Mouse (Mus musculus): ENCODE measurements at regions not wholly inside any gene's neighbourhood (a gene's known extent, or its start where the extent isn't known, plus 50 kb on each side); places are given as distances from the start of the nearest gene placed in this dataset.

DNA sequence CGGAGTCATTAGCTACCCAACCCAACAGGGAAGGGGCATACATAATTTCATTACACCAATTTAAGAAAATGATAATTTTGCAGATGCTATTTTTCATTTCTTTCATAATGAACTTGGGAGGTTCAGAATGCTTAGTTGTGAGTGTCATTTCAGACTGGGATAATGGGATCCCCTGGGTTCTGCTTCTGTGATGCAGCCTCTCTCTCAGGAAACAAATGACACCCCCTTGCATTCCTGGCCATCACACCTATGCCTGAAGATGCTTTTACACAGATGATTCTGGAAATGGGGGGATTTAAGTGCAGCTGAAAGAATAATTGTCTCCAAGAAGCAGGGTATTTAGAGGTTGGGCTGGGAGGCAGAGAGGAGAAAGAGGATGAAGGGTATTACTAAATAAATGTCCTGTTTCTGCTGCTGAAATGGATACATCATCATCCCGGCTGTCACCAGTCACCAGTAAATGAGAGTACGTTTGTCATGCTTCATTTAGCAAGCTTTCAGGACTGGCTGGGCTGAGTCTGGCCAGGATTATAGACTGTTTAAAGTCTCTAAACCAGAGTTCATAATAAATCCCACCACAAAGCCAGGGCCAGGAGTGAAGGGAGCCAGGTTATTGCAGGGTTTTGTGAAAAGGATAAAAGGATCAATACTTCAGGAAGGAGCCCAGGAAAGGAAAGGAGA, 527.5 kb upstream of the Sptlc3 start:
- no peaks in the 10 kb centered on the region for H3K4me1 ChIP-seq (ENCODE audit: insufficient read depth, low read length)
- WGBS, result 37% methylated on average over 3 of the region's 3 CpGs
- no peaks in the 10 kb centered on the region for H3K36me3 ChIP-seq (ENCODE audit: insufficient read depth, low read length)
- ATAC-seq (ENCODE audit: low FRiP score, low TSS enrichment), result no peak
- H3K4me2 ChIP-seq (replicated peaks; ENCODE audit: low read depth, low read length), result no peak overlapping the region
- no peak overlapping the region for H3K9ac ChIP-seq (replicated peaks; ENCODE audit: low read length)
- no peaks in the 10 kb centered on the region for H3K27me3 ChIP-seq (ENCODE audit: insufficient read depth, low read length)
- no peak overlapping the region for H3K4me3 ChIP-seq (ENCODE audit: low read length)
- H3K27ac ChIP-seq (ENCODE audit: low read length), result no peak overlapping the region
- H3K9me3 ChIP-seq (ENCODE audit: low read length), result no peaks in the 10 kb centered on the region

DNA sequence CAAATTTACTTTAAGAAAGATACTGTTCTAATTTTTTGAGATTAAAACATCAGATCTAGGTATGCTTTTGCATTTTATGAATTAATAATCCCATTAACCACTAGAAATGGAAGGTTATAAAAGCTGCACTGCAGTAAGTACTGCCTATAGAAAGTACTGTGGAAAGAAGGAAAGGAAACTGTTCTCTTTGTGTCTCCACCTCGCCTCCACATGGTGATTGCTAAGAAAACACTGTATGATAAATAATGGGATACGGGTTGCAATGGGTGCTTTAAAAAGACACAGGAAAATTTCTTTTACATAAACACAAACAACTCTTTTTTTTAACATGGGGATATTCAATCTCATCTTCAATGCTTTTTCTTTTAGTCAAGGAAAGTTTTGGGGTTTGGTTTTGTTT, 519.2 kb upstream of the Sptlc3 start:
- Histone ChIP-seq H3K4me2 (replicated peaks; ENCODE audit: low read depth, low read length) (no peak overlapping the region), H3K27ac (ENCODE audit: low read length) (no peak overlapping the region), H3K4me1 (ENCODE audit: insufficient read depth, low read length) (no peaks in the 10 kb centered on the region), H3K9me3 (ENCODE audit: low read length) (no peaks in the 10 kb centered on the region), H3K27me3 (ENCODE audit: insufficient read depth, low read length) (no peaks in the 10 kb centered on the region), H3K4me3 (ENCODE audit: low read length) (no peak overlapping the region), H3K9ac (replicated peaks; ENCODE audit: low read length) (no peak overlapping the region), H3K36me3 (ENCODE audit: insufficient read depth, low read length) (no peaks in the 10 kb centered on the region)
- WGBS, result 17% methylated on average over 2 of the region's 2 CpGs
- ATAC-seq (ENCODE audit: low FRiP score, low TSS enrichment), result no peak

- no peak for ATAC-seq (ENCODE audit: low FRiP score, low TSS enrichment)
- Histone ChIP-seq H3K4me1 (ENCODE audit: insufficient read depth, low read length) (no peaks in the 10 kb centered on the region), H3K27ac (ENCODE audit: low read length) (no peak overlapping the region), H3K4me3 (ENCODE audit: low read length) (no peak overlapping the region), H3K27me3 (ENCODE audit: insufficient read depth, low read length) (no peaks in the 10 kb centered on the region), H3K9me3 (ENCODE audit: low read length) (no peaks in the 10 kb centered on the region), H3K36me3 (ENCODE audit: insufficient read depth, low read length) (no peaks in the 10 kb centered on the region), H3K4me2 (replicated peaks; ENCODE audit: low read depth, low read length) (no peak overlapping the region), H3K9ac (replicated peaks; ENCODE audit: low read length) (no peak overlapping the region)
- 47% methylated on average over 1 of the region's 1 CpGs for WGBS
These were observed 503.7 kb upstream of the Sptlc3 start for GRCm38 (mm10) chr2:138990031-138990430.

GRCm38 (mm10) chr2:139032105-139032812, 461.5 kb upstream of the Sptlc3 start:
- no peaks in the 10 kb centered on the region for H3K36me3 ChIP-seq (ENCODE audit: insufficient read depth, low read length)
- 47% methylated on average over 5 of the region's 5 CpGs for WGBS

DNA sequence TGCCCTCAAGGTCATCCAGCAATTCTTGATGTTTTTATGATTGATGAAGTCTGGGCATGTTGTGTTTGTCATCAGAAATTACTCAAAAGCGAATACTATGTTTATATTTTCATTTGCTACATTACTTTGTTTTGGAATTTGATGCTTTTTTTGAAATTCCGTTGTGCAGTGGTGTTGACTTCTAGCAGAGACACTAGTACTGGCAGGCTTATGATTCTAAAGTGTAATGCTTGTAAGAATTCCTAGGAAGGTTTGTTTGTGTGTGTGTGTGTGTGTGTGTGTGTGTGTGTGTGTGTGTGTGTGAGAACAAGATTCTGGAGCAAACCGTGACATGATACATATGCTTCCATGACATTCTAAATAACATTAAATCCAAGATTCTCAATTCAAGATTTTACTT, 458.9 kb upstream of the Sptlc3 start:
- ATAC-seq (ENCODE audit: low FRiP score, low TSS enrichment), result no peak
- Histone ChIP-seq H3K27ac (ENCODE audit: low read length) (no peak overlapping the region), H3K4me1 (ENCODE audit: insufficient read depth, low read length) (no peaks in the 10 kb centered on the region), H3K9me3 (ENCODE audit: low read length) (no peaks in the 10 kb centered on the region), H3K4me2 (replicated peaks; ENCODE audit: low read depth, low read length) (no peak overlapping the region), H3K27me3 (ENCODE audit: insufficient read depth, low read length) (no peaks in the 10 kb centered on the region), H3K4me3 (ENCODE audit: low read length) (no peak overlapping the region), H3K9ac (replicated peaks; ENCODE audit: low read length) (no peak overlapping the region), H3K36me3 (ENCODE audit: insufficient read depth, low read length) (no peaks in the 10 kb centered on the region)
- 77% methylated on average over 3 of the region's 3 CpGs for WGBS

More at GRCm38 (mm10) chr2:139032105-139032812, 461.5 kb upstream of the Sptlc3 start:
- Histone ChIP-seq H3K27ac (ENCODE audit: low read length) (no peak overlapping the region), H3K27me3 (ENCODE audit: insufficient read depth, low read length) (no peaks in the 10 kb centered on the region), H3K9ac (replicated peaks; ENCODE audit: low read length) (no peak overlapping the region), H3K4me1 (ENCODE audit: insufficient read depth, low read length) (no peaks in the 10 kb centered on the region), H3K9me3 (ENCODE audit: low read length) (no peaks in the 10 kb centered on the region), H3K4me2 (replicated peaks; ENCODE audit: low read depth, low read length) (no peak overlapping the region), H3K4me3 (ENCODE audit: low read length) (no peak overlapping the region)
- peak; percentile 89 for ATAC-seq (ENCODE audit: low FRiP score, low TSS enrichment)

GRCm38 (mm10) chr2:139041671-139042273, 451.9 kb upstream of the Sptlc3 start:
- no peaks in the 10 kb centered on the region for H3K36me3 ChIP-seq (ENCODE audit: insufficient read depth, low read length)
- H3K27me3 ChIP-seq (ENCODE audit: insufficient read depth, low read length), result no peaks in the 10 kb centered on the region
- no peak overlapping the region for H3K27ac ChIP-seq (ENCODE audit: low read length)
- H3K4me1 ChIP-seq (ENCODE audit: insufficient read depth, low read length), result no peaks in the 10 kb centered on the region
- no peaks in the 10 kb centered on the region for H3K9me3 ChIP-seq (ENCODE audit: low read length)
- 59% methylated on average over 3 of the region's 3 CpGs for WGBS
- H3K4me3 ChIP-seq (ENCODE audit: low read length), result no peak overlapping the region
- no peak overlapping the region for H3K9ac ChIP-seq (replicated peaks; ENCODE audit: low read length)
- no peak for ATAC-seq (ENCODE audit: low FRiP score, low TSS enrichment)
- no peak overlapping the region for H3K4me2 ChIP-seq (replicated peaks; ENCODE audit: low read depth, low read length)

GRCm38 (mm10) chr2:139044684-139045083, 449.0 kb upstream of the Sptlc3 start:
- Histone ChIP-seq H3K9me3 (ENCODE audit: low read length) (no peaks in the 10 kb centered on the region; the same call in 1 of the 2 replicates), H3K27ac (ENCODE audit: low read length) (no peak overlapping the region), H3K9ac (replicated peaks; ENCODE audit: low read length) (no peak overlapping the region), H3K4me2 (replicated peaks; ENCODE audit: low read depth, low read length) (no peak overlapping the region), H3K4me1 (ENCODE audit: insufficient read depth, low read length) (no peaks in the 10 kb centered on the region), H3K27me3 (ENCODE audit: insufficient read depth, low read length) (no peaks in the 10 kb centered on the region), H3K4me3 (ENCODE audit: low read length) (no peak overlapping the region), H3K36me3 (ENCODE audit: insufficient read depth, low read length) (no peaks in the 10 kb centered on the region)
- 90% methylated on average over 3 of the region's 3 CpGs for WGBS
- no peak for ATAC-seq (ENCODE audit: low FRiP score, low TSS enrichment)

DNA sequence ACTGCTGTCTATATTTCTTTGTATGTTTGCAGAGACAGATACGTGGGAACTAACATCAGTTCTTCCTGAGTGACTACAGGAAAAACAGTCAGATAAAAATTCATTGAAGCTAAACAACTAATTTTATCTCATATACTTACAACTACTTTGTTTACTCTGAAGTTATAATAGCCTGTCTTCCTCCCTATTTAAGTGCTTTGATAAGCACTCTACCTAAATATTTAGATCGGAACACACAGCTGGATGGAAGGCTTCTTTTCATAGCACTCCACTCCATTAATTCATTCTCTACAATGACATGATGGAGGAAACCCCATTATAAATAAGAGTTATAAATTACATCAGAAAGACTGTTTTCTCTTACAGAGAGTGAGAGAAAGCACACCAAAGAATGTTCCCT, 438.5 kb upstream of the Sptlc3 start:
- no peak overlapping the region for H3K27ac ChIP-seq (ENCODE audit: low read length)
- H3K4me3 ChIP-seq (ENCODE audit: low read length), result no peak overlapping the region
- H3K4me2 ChIP-seq (replicated peaks; ENCODE audit: low read depth, low read length), result no peak overlapping the region
- H3K9me3 ChIP-seq (ENCODE audit: low read length), result no peaks in the 10 kb centered on the region
- H3K9ac ChIP-seq (replicated peaks; ENCODE audit: low read length), result no peak overlapping the region
- H3K36me3 ChIP-seq (ENCODE audit: insufficient read depth, low read length), result no peaks in the 10 kb centered on the region
- no peaks in the 10 kb centered on the region for H3K4me1 ChIP-seq (ENCODE audit: insufficient read depth, low read length)
- 20% methylated on average over 2 of the region's 2 CpGs for WGBS
- no peaks in the 10 kb centered on the region for H3K27me3 ChIP-seq (ENCODE audit: insufficient read depth, low read length)
- no peak for ATAC-seq (ENCODE audit: low FRiP score, low TSS enrichment)

DNA sequence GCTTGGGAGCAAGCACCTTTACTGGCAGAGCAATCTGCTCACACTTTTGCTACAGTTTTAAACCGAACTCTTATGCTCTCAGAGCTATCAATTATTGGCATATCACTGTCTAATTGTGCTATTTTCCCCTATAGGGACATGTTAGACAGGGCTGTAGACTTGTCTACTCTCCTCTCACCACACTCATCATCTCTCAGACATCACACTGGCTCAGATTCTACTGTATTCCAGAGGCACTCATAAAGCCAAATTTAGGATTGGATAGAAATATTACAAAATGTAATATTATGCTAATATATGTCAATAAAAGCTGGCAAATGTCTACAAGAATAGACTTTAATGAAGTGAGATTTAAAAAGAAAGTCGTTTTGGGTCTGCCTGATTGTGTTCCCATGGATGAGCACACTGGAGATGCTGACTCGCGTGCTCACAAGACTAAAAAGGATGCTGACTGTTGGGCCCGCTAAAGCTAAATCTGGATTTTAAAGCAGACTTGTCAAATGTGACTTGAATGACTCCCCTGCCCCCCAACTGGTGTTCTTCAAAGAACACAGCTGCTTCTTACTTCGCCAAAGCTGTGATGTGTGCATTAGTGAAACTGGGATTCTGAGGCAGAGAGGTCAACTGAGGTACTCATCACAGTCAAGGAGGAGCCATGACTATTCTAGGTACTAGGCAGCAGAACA, 424.3 kb upstream of the Sptlc3 start:
- H3K36me3 ChIP-seq (ENCODE audit: insufficient read depth, low read length), result no peaks in the 10 kb centered on the region
- H3K9me3 ChIP-seq (ENCODE audit: low read length), result no peaks in the 10 kb centered on the region
- H3K9ac ChIP-seq (replicated peaks; ENCODE audit: low read length), result no peak overlapping the region
- H3K4me1 ChIP-seq (ENCODE audit: insufficient read depth, low read length), result no peaks in the 10 kb centered on the region
- no peak overlapping the region for H3K4me3 ChIP-seq (ENCODE audit: low read length)
- no peak for ATAC-seq (ENCODE audit: low FRiP score, low TSS enrichment)
- no peaks in the 10 kb centered on the region for H3K27me3 ChIP-seq (ENCODE audit: insufficient read depth, low read length)
- 82% methylated on average over 6 of the region's 6 CpGs for WGBS
- H3K27ac ChIP-seq (ENCODE audit: low read length), result no peak overlapping the region
- H3K4me2 ChIP-seq (replicated peaks; ENCODE audit: low read depth, low read length), result no peak overlapping the region

Measured in kidney, embryonic 16.5 days (tissue).